Mouse (Mus musculus) midbrain, embryonic 10.5 days (tissue): ENCODE measurements at regions not wholly inside any gene's neighbourhood (a gene's known extent, or its start where the extent isn't known, plus 50 kb on each side); places are given as distances from the start of the nearest gene placed in this dataset.

Experiments used
- DNase-seq: peaks from one replicate; pipeline ENCODE4 v3.0.0-alpha.2; 2017; ENCODE audit warnings: low spot score
- H3K27ac ChIP-seq: fragments of 300-500 bp; sonication (generic); replicated peaks from 2 replicates; pipeline ENCODE4 v1.5.1; 2016; ENCODE audit warnings: mild to moderate bottlenecking
- H3K27me3 ChIP-seq: fragments of 300-500 bp; sonication (generic); 2 replicates; pipeline ENCODE4 v1.6.1; 2016; ENCODE audit warnings: low read depth, mild to moderate bottlenecking; ENCODE audit not compliant: poor library complexity, severe bottlenecking
- H3K36me3 ChIP-seq: fragments of 300-500 bp; sonication (generic); 2 replicates; pipeline ENCODE4 v1.6.1; 2016; ENCODE audit warnings: mild to moderate bottlenecking, moderate library complexity
- H3K4me1 ChIP-seq: fragments of 300-500 bp; sonication (generic); 2 replicates; pipeline ENCODE4 v1.6.1; 2016
- H3K4me3 ChIP-seq: fragments of 300-500 bp; sonication (generic); 2 replicates; pipeline ENCODE4 v1.5.1; 2016; ENCODE audit warnings: mild to moderate bottlenecking, moderate library complexity
- H3K9me3 ChIP-seq: fragments of 300-500 bp; sonication (generic); replicated peaks from 2 replicates; pipeline ENCODE4 v1.6.1; 2016; ENCODE audit warnings: mild to moderate bottlenecking
- WGBS: fragments of 180-500 bp; shearing (Covaris S2); methylation state at CpG from one replicate; pipeline ENCODE4 v1.1.7; 2016; 5-methylcytosine and 5-hydroxymethylcytosine counted together

DNA sequence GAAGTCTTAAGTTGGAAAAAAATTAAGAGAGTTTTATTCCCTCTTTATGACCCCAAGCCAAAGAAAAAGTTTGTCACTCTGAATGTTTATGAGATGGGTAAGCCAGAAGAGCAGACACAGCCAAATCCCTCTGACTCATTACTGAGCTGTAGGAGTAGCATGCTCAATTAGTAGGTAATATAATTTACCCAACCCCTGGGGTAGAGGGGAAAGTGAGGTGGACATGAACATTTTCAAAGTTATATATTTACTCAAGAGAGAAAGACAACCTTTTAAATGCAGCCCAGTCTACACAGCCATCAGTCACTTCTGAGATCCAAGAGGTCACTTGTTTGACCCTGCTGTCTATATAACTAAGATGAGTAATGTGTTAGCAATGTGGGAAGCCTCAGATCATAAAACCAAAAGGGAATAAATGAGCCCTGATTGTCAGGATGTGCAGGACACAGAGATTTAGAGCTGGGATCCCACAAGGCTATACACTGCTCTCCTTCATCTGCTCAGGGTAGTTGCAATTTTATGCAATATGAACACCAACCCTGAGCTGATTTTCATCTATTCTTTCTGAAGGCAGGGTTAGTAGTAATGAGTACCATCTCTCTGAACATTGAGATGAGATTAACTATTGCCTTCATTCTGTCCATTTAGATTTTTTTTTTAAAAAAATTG, 114.7 kb upstream of the Ndp start:
- H3K27me3 ChIP-seq: no peaks in the 10 kb centered on the region
- DNase-seq: no peak
- no peaks in the 10 kb centered on the region for H3K36me3 ChIP-seq
- no peak overlapping the region for H3K4me3 ChIP-seq
- H3K9me3 ChIP-seq: no peaks in the 10 kb centered on the region
- H3K27ac ChIP-seq: no peak overlapping the region
- H3K4me1 ChIP-seq: no peaks in the 10 kb centered on the region

DNA sequence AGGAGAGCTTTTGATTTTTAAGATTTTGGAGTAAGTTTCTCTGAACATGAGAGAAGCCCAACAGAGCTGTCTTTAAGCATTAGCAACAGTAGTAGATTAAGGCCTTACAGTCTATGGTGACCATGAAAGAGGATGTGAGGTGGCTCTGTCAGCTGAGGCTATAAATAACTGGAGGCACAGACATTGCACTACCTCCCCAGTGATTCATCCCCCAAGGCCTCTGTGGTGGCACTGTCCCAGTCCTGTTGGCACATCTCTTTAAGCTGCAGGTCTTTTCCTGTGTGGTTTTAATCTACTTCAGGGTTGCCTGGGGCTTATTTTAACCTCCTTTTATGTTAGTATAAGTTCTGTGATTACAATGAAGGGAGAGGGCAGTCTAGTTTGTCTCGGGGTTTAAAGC, 106.2 kb upstream of the Ndp start:
- H3K27ac ChIP-seq: no peak overlapping the region

GRCm38 (mm10) chrX:17009188-17009587, 97.6 kb upstream of the Ndp start:
- H3K27ac ChIP-seq: no peak overlapping the region
- WGBS: 85% methylated on average over 2 of the region's 2 CpGs
- H3K36me3 ChIP-seq: no peaks in the 10 kb centered on the region
- H3K4me3 ChIP-seq: no peak overlapping the region
- no peaks in the 10 kb centered on the region for H3K27me3 ChIP-seq
- H3K4me1 ChIP-seq: no peaks in the 10 kb centered on the region
- no peaks in the 10 kb centered on the region for H3K9me3 ChIP-seq
- DNase-seq: no peak

More for the DNA sequence above, 106.2 kb upstream of the Ndp start:
- DNase-seq: no peak
- WGBS: 74% methylated on average over 1 of the region's 1 CpGs
- no peaks in the 10 kb centered on the region for H3K27me3 ChIP-seq
- no peaks in the 10 kb centered on the region for H3K9me3 ChIP-seq
- no peaks in the 10 kb centered on the region for H3K4me1 ChIP-seq
- H3K36me3 ChIP-seq: no peaks in the 10 kb centered on the region
- no peak overlapping the region for H3K4me3 ChIP-seq

DNA sequence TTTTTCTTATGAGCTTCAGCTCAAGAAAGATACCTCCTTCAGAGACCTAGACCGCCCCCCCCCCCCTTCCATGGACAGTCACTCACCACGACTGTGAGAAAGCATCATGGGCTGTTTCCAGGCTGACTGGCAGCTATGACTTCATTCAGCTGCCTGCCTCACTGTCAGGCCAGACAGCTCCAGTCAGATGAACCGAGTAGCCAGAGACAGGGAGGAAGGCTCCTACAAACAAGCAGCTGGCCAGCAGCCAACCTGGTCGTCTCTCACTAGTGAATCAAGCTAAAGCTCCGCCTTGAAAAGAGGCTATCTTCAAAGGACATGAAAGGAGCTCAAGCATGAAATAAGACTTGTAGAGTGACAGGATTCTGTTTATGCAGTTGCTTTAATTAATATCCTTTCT, 87.0 kb upstream of the Ndp start:
- Histone ChIP-seq H3K27ac (no peak overlapping the region), H3K4me3 (no peak overlapping the region), H3K27me3 (no peaks in the 10 kb centered on the region), H3K4me1 (no peaks in the 10 kb centered on the region), H3K36me3 (no peaks in the 10 kb centered on the region), H3K9me3 (no peaks in the 10 kb centered on the region)
- WGBS: 29% methylated on average over 4 of the region's 5 CpGs
- peak; percentile 14 for DNase-seq
